Mouse (Mus musculus): ENCODE results near the gene Rfk. TPM values are rescaled to one million over a fixed set of nuclear protein-coding genes. Genes with fewer than 3 reads are reported as not detected.

The Rfk gene
- polyA plus RNA-seq (2012; rRNA removed): 29.8 and 35.1 TPM in 2 replicates
- polyA plus RNA-seq (2014; fragmentation: Nextera tagmentation; extraction: Ambion mirVana): 57.2 and 59.0 TPM in 2 replicates

- Histone ChIP-seq H3K9me3 (ENCODE audit: control insufficient read depth, low read length) (no peaks in the 10 kb centered on the region), H3K27me3 (ENCODE audit: control insufficient read depth, insufficient read depth, low read length) (no peaks in the 10 kb centered on the region), H3K27ac (replicated peaks; ENCODE audit: low read depth, low read length) (no peak within 1 kb of the TSS; the same call in 1 of the 2 replicates), H3K4me1 (ENCODE audit: control insufficient read depth, insufficient read depth, low read length) (peaks cover 10% of the 10 kb centered on the region), H3K36me3 (ENCODE audit: control insufficient read depth, insufficient read depth, low read length) (peaks cover 21% of the 10 kb centered on the region), H3K4me2 (replicated peaks; ENCODE audit: low read depth, low read length, severe bottlenecking) (peak within 1 kb of the TSS; percentile 67), H3K4me3 (replicated peaks; ENCODE audit: low read length) (peak within 1 kb of the TSS; percentile 90), H3K9ac (ENCODE audit: low read depth, low read length, severe bottlenecking) (peak within 1 kb of the TSS; percentile 93)
- DNase-seq (ENCODE audit: low spot score) (peak; percentile 90), ATAC-seq (ENCODE audit: low FRiP score, low read depth) (peak; percentile 98)
- under 1% methylated on average over 52 of the region's 83 CpGs for WGBS
- TF ChIP-seq POLR2A (IDR thresholded peaks at IDR 0.05; ENCODE audit: borderline replicate concordance, extremely low read depth, insufficient read depth, insufficient read length): peak; percentile 91; the same call in 1 of the 2 replicates
These were observed at the start of gene Rfk for GRCm38 (mm10) chr19:17393841-17394591. Rfk (plus strand) TSS chr19:17394043.

- TF ChIP-seq POLR2A (IDR thresholded peaks at IDR 0.05; ENCODE audit: borderline replicate concordance, extremely low read depth, insufficient read depth, insufficient read length): no peak
- H3K4me1 ChIP-seq (ENCODE audit: control insufficient read depth, insufficient read depth, low read length): no peaks in the 10 kb centered on the region
These were observed 49.0 kb upstream of the Rfk start for GRCm38 (mm10) chr19:17344881-17345280.

GRCm38 (mm10) chr19:17346716-17347474, 46.9 kb upstream of the Rfk start:
- no peak for ATAC-seq (ENCODE audit: low FRiP score, low read depth)
- H3K4me3 ChIP-seq (replicated peaks; ENCODE audit: low read length): no peak overlapping the region

More at GRCm38 (mm10) chr19:17344881-17345280, 49.0 kb upstream of the Rfk start:
- Histone ChIP-seq H3K9me3 (ENCODE audit: control insufficient read depth, low read length) (no peaks in the 10 kb centered on the region), H3K27ac (replicated peaks; ENCODE audit: low read depth, low read length) (no peak overlapping the region), H3K4me2 (replicated peaks; ENCODE audit: low read depth, low read length, severe bottlenecking) (no peak overlapping the region), H3K4me3 (replicated peaks; ENCODE audit: low read length) (no peak overlapping the region), H3K9ac (ENCODE audit: low read depth, low read length, severe bottlenecking) (no peak overlapping the region), H3K27me3 (ENCODE audit: control insufficient read depth, insufficient read depth, low read length) (no peaks in the 10 kb centered on the region), H3K36me3 (ENCODE audit: control insufficient read depth, insufficient read depth, low read length) (no peaks in the 10 kb centered on the region)
- WGBS: 86% methylated on average over 7 of the region's 7 CpGs
- ATAC-seq (ENCODE audit: low FRiP score, low read depth) (no peak), DNase-seq (ENCODE audit: low spot score) (no peak)

GRCm38 (mm10) chr19:17347852-17348251, 46.0 kb upstream of the Rfk start:
- Histone ChIP-seq H3K4me2 (replicated peaks; ENCODE audit: low read depth, low read length, severe bottlenecking) (no peak overlapping the region), H3K4me3 (replicated peaks; ENCODE audit: low read length) (no peak overlapping the region), H3K9me3 (ENCODE audit: control insufficient read depth, low read length) (no peaks in the 10 kb centered on the region), H3K4me1 (ENCODE audit: control insufficient read depth, insufficient read depth, low read length) (no peaks in the 10 kb centered on the region), H3K27ac (replicated peaks; ENCODE audit: low read depth, low read length) (no peak overlapping the region), H3K9ac (ENCODE audit: low read depth, low read length, severe bottlenecking) (no peak overlapping the region), H3K27me3 (ENCODE audit: control insufficient read depth, insufficient read depth, low read length) (no peaks in the 10 kb centered on the region), H3K36me3 (ENCODE audit: control insufficient read depth, insufficient read depth, low read length) (no peaks in the 10 kb centered on the region)
- DNase-seq (ENCODE audit: low spot score): no peak
- no peak for ATAC-seq (ENCODE audit: low FRiP score, low read depth)
- WGBS: 85% methylated on average over 2 of the region's 2 CpGs
- no peak for TF ChIP-seq POLR2A (IDR thresholded peaks at IDR 0.05; ENCODE audit: borderline replicate concordance, extremely low read depth, insufficient read depth, insufficient read length)

More at GRCm38 (mm10) chr19:17346716-17347474, 46.9 kb upstream of the Rfk start:
- DNase-seq (ENCODE audit: low spot score): no peak
- H3K9ac ChIP-seq (ENCODE audit: low read depth, low read length, severe bottlenecking): no peak overlapping the region
- H3K27ac ChIP-seq (replicated peaks; ENCODE audit: low read depth, low read length): no peak overlapping the region
- no peak for TF ChIP-seq POLR2A (IDR thresholded peaks at IDR 0.05; ENCODE audit: borderline replicate concordance, extremely low read depth, insufficient read depth, insufficient read length)
- WGBS: 95% methylated on average over 3 of the region's 3 CpGs
- no peak overlapping the region for H3K4me2 ChIP-seq (replicated peaks; ENCODE audit: low read depth, low read length, severe bottlenecking)
- no peaks in the 10 kb centered on the region for H3K36me3 ChIP-seq (ENCODE audit: control insufficient read depth, insufficient read depth, low read length)
- H3K9me3 ChIP-seq (ENCODE audit: control insufficient read depth, low read length): no peaks in the 10 kb centered on the region
- H3K4me1 ChIP-seq (ENCODE audit: control insufficient read depth, insufficient read depth, low read length): no peaks in the 10 kb centered on the region
- no peaks in the 10 kb centered on the region for H3K27me3 ChIP-seq (ENCODE audit: control insufficient read depth, insufficient read depth, low read length)

- ATAC-seq (ENCODE audit: low FRiP score, low read depth): no peak
- no peak overlapping the region for H3K4me3 ChIP-seq (replicated peaks; ENCODE audit: low read length)
These were observed 40.1 kb upstream of the Rfk start for GRCm38 (mm10) chr19:17353727-17354126.

More at GRCm38 (mm10) chr19:17353727-17354126, 40.1 kb upstream of the Rfk start:
- H3K4me1 ChIP-seq (ENCODE audit: control insufficient read depth, insufficient read depth, low read length): no peaks in the 10 kb centered on the region
- no peak overlapping the region for H3K27ac ChIP-seq (replicated peaks; ENCODE audit: low read depth, low read length)
- no peaks in the 10 kb centered on the region for H3K36me3 ChIP-seq (ENCODE audit: control insufficient read depth, insufficient read depth, low read length)
- H3K9ac ChIP-seq (ENCODE audit: low read depth, low read length, severe bottlenecking): no peak overlapping the region
- DNase-seq (ENCODE audit: low spot score): no peak
- TF ChIP-seq POLR2A (IDR thresholded peaks at IDR 0.05; ENCODE audit: borderline replicate concordance, extremely low read depth, insufficient read depth, insufficient read length): no peak
- H3K9me3 ChIP-seq (ENCODE audit: control insufficient read depth, low read length): no peaks in the 10 kb centered on the region
- no peak overlapping the region for H3K4me2 ChIP-seq (replicated peaks; ENCODE audit: low read depth, low read length, severe bottlenecking)
- H3K27me3 ChIP-seq (ENCODE audit: control insufficient read depth, insufficient read depth, low read length): no peaks in the 10 kb centered on the region
- 57% methylated on average over 8 of the region's 8 CpGs for WGBS

All from limb, embryonic 14.5 days (tissue).